ENCODE assay signal across 9 mouse cellular contexts in genomic region chr4:142238486-142239239, GRCm38 (mm10). TPM values are rescaled to one million over a fixed set of nuclear protein-coding genes. Genes with fewer than 3 reads are reported as not detected.
A peak's percentile ranks its signal among the peaks of the same experiment; 100 is the strongest.
DNase-seq lines count a peak whose midpoint lies in the region; ATAC-seq and TF ChIP-seq lines count a peak whose summit lies in the region.
"Had no signal": no experiment of that assay in that cellular context is flagged by ENCODE, and none has a peak within 500 bp of the region (broad histone marks: within the 10 kb centered on the region; RNA-seq: fewer than 3 reads in every experiment).

No protein-coding gene starts in this region.

- WGBS in hindbrain, postnatal 0 days: 2% methylated on average over 64 of the region's 69 CpGs

- intact Hi-C loops in left cerebral cortex, postnatal 14 days (cut with DNase I): no loop called here

- peak; percentile 61 for ATAC-seq in hindbrain, postnatal 0 days

- peaks cover 9% of the 10 kb centered on the region for H3K4me1 ChIP-seq in hindbrain, postnatal 0 days (ENCODE audit: insufficient read depth, low read length)

- peak overlapping the region; percentile 72 for H3K9ac ChIP-seq in hindbrain, postnatal 0 days (replicated peaks; ENCODE audit: low read length)

- H3K4me2 ChIP-seq in hindbrain, postnatal 0 days (ENCODE audit: low read depth, low read length): peak overlapping the region; percentile 96

- H3K27me3 ChIP-seq in hindbrain, postnatal 0 days (ENCODE audit: insufficient read depth, low read length): no peaks in the 10 kb centered on the region

- no peak for TF ChIP-seq CTCF in hindbrain, postnatal 0 days (IDR thresholded peaks at IDR 0.05; ENCODE audit: low read depth)

- H3K27ac ChIP-seq in hindbrain, postnatal 0 days: peak overlapping the region; percentile 43; the same call in 1 of the 2 replicates

- no peaks in the 10 kb centered on the region for H3K36me3 ChIP-seq in hindbrain, postnatal 0 days (ENCODE audit: insufficient read depth, low read length)

- peak overlapping the region; percentile 63 for H3K4me3 ChIP-seq in hindbrain, postnatal 0 days (ENCODE audit: low read length)
- H3K4me3 ChIP-seq: myocyte had no signal

- peak; percentile 51 for DNase-seq in adrenal gland, adult 8-10 months
- DNase-seq in cerebellum, postnatal 14 days: peak; percentile 52 to 73
- peak; percentile 48 for DNase-seq in gastrocnemius, postnatal 25 days
- peak; percentile 57 for DNase-seq in hindbrain, postnatal 0 days (ENCODE audit: low spot score)
- peak; percentile 20 to 50 for DNase-seq in left cerebral cortex, postnatal 14 days (ENCODE audit: low spot score in 2 of 2)
- DNase-seq in lung, postnatal 36 days: peak; percentile 74
- peak; percentile 40 for DNase-seq in right cerebral cortex, postnatal 14 days
- no peak for DNase-seq in T-cell, adult 2 months (ENCODE audit: low spot score)

- no peaks in the 10 kb centered on the region for H3K9me3 ChIP-seq in hindbrain, postnatal 0 days (ENCODE audit: low read length)

RNA-seq across cellular contexts. Expression of gene Kazn, which starts 0.5 kb away (rescaled TPM):
- total RNA-seq in adrenal gland, adult 8-10 months (2022): 10 to 100 TPM; 27.4 to 46.1 (median 31.9) TPM
- total RNA-seq in gastrocnemius, postnatal 25 days (2021): 1 to 10 TPM; 1.9 to 2.5 TPM
- total RNA-seq in hindbrain, postnatal 0 days (2014; rRNA removed): 74.3 and 78.3 TPM in 2 replicates
- polyA plus RNA-seq in hindbrain, postnatal 0 days (2015; fragmentation: Nextera tagmentation; extraction: Ambion mirVana): 19.3 and 20.9 TPM in 2 replicates
- 10 to 100 TPM; 77.5 to 81.5 TPM for total RNA-seq in left cerebral cortex, postnatal 14 days (2021)
- polyA plus RNA-seq: myocyte had no signal

Comparison
In these comparisons a context has a peak if more than half of its experiments do, and no peak if none do; other contexts are left out.
1. RNA of gene Kazn, which starts 0.5 kb away (total RNA-seq): 77.5 to 81.5 TPM in left cerebral cortex, postnatal 14 days, 74.3 to 78.3 TPM in hindbrain, postnatal 0 days and 27.4 to 46.1 TPM in adrenal gland, adult 8-10 months; 1.9 to 2.5 TPM in gastrocnemius, postnatal 25 days; every median in the first group is over 4 times any median in the second.